Mouse (Mus musculus) adrenal gland, adult 8-10 months (tissue): ENCODE measurements around the gene Exoc3l2. TPM values are rescaled to one million over a fixed set of nuclear protein-coding genes. Genes with fewer than 3 reads are reported as not detected.

Source experiments
- DNase-seq: peaks from one replicate; pipeline ENCODE4 v3.0.0; 2022
- total RNA-seq, 4 experiments: library from RNA; stranded (reverse); gene quantifications; 2 replicates each; pipeline ENCODE4 v1.2.4; 2022

Exoc3l2 gene
- 10 to 100 TPM; 31.9 to 69.2 (median 51.8) TPM for total RNA-seq

DNA sequence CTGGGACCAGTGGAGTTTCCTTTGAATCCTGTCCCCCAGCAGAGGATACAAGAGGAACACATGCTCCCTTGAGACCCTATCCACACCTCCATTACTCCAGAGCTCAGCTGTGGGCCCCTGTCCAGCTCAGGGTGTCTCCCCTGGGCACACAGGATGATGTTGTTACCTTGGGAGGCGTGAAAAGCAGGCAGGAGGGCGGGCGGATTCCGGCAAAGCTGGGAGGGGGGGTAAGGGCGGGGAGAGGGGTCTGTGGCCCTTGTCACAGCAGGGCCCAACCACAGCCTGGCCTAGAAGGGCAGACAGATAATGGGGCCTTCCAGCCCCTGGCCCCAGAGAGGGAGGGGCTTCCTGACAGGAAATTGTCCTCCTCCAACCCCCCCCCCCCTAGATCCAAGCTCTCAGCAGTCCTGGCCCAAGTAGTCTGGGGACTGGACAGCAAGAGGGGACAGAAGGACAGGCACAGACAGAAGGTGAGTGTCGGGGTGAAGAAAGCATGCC is at the start of gene Exoc3l2:
Gene Exoc3l2, plus strand, starts transcription at position 448 of the 498 bp plus-strand sequence.
- no peak for DNase-seq

- DNase-seq: no peak
These were observed 49.6 kb upstream of the Exoc3l2 start for GRCm38 (mm10) chr7:19413525-19413924.

- no peak for DNase-seq
These were observed 46.5 kb upstream of the Exoc3l2 start for GRCm38 (mm10) chr7:19416590-19416989.

- DNase-seq: no peak
These were observed 43.0 kb upstream of the Exoc3l2 start for GRCm38 (mm10) chr7:19420121-19420520.

- DNase-seq: peak; percentile 89
These were observed 42.1 kb upstream of the Exoc3l2 start for GRCm38 (mm10) chr7:19420821-19421636.

- no peak for DNase-seq
These were observed 40.0 kb upstream of the Exoc3l2 start for GRCm38 (mm10) chr7:19423083-19423482.

GRCm38 (mm10) chr7:19424051-19424450 is 39.1 kb upstream of the Exoc3l2 start:
- DNase-seq: no peak

DNA sequence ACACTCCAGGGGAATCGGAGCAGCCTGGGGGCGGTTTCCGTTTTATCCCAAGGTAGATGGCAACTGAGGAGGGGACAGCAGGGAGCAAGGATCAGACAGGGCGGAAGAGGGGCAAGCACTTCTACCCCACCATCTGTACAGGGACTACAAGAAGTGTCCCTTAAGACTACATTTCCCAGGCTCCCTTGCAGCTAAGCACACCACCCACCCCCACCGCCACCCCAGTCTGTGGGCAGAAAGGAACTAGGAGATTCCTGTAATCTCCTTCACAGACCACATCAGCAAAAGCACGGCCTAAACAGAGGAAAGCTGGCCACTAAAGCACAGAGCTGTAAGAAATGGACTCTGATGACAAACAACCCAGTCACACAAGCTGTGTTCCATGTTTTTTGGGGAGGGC is 36.8 kb upstream of the Exoc3l2 start:
- no peak for DNase-seq

GRCm38 (mm10) chr7:19426888-19427287 is 36.2 kb upstream of the Exoc3l2 start:
- no peak for DNase-seq

GRCm38 (mm10) chr7:19427999-19428650 is 35.0 kb upstream of the Exoc3l2 start:
- no peak for DNase-seq

GRCm38 (mm10) chr7:19429726-19430125 is 33.4 kb upstream of the Exoc3l2 start:
- DNase-seq: no peak

DNA sequence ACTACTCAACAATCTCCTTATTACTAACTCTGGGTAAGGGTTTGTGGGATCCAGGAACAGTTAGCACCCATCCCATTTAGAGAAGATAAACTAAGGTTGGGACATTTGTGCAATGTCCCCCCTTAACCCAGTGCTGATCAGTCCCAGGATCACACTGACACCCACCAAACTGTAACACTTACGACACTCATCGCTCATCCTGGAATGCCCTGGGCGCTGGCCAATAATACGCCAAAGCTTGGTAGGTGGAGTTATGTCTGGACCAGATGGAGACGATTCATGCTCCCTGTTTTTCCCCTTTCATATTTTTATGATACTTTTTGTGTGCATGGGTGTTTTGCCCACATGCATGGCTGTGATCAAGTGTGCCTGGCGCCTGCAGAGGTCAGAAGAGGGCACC is 32.7 kb upstream of the Exoc3l2 start:
- no peak for DNase-seq

- no peak for DNase-seq
These were observed 30.7 kb upstream of the Exoc3l2 start for GRCm38 (mm10) chr7:19432475-19432874.

GRCm38 (mm10) chr7:19436276-19436675 is 26.9 kb upstream of the Exoc3l2 start:
- no peak for DNase-seq

- no peak for DNase-seq
These were observed 26.1 kb upstream of the Exoc3l2 start for GRCm38 (mm10) chr7:19437048-19437447.

DNA sequence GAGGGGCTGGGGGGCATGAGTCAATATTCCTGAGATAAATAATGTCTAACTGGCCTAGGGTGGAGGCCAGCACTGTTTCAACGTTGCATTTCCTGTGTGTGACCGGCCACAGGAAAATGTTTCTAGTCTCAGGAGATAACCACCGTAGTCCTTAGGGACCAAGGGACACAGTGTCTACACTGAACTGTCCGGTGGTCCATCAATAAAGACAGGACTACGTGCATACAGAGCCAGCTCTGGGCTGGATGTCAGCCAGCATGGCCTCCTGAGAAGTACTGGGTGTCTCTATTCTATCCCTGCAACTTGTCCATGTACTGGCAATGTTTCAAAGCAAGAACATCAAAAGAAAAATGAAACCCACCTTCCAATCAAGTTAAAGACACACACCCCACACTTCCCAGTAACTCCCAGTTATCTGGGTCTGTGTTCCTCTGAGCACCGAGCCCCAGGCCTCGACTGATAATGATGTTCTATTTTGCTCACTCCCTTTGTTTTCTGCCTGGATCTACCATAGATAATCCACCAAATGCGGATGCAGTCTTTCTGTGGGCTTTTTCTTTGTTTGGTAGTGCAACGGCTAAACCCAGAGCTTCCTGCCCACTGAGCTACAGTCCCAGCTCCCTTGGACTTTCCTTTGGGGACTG is 21.6 kb upstream of the Exoc3l2 start:
- DNase-seq: no peak

GRCm38 (mm10) chr7:19443344-19443743 is 19.8 kb upstream of the Exoc3l2 start:
- DNase-seq: peak; percentile 69

DNA sequence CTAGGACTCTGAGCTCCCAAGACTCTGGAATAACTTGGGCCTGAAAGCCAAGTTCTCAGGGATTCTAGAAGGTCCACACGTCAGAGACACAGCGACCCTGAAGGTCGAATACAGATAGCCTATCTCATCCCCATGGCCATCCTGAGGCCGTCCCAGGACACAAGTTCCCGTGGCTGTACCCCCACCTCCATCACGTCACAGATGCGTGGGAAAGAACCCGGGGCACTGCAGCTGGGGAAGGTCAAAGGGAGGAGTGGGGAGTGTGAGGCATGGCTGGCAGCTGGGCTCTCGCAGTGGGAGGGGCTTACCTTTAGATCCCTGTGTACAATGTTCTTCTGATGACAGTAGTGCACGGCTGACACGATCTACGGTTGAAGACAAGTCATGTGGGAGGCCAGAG is 18.3 kb upstream of the Exoc3l2 start:
- peak; percentile 58 for DNase-seq

- no peak for DNase-seq
These were observed 15.4 kb upstream of the Exoc3l2 start for GRCm38 (mm10) chr7:19447689-19448088.

DNA sequence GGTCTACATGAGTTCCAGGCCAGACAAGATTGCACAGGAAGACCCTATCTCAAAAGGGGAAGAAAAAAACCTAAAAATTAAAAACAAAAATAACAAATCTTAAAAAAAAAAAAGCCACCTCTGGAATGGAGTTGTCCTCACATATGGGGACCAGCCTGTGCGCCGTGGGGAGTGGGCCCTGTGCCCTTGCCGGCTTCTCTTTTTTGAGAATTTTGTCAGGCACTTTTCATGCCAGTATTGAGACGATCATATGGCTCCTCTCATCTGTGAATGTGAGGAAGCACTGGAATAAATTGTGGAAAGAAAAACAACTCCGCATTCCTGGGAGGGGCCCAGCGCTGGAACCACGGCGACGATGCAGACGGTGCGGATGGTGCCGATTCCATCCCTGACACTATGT is 14.0 kb upstream of the Exoc3l2 start:
- DNase-seq: no peak

- DNase-seq: no peak
These were observed 7.9 kb upstream of the Exoc3l2 start for GRCm38 (mm10) chr7:19455186-19455585.

- DNase-seq: no peak
These were observed 7.2 kb upstream of the Exoc3l2 start for GRCm38 (mm10) chr7:19455819-19456495.

GRCm38 (mm10) chr7:19456628-19457027 is 6.5 kb upstream of the Exoc3l2 start:
- no peak for DNase-seq
